In the genomic region with DNA sequence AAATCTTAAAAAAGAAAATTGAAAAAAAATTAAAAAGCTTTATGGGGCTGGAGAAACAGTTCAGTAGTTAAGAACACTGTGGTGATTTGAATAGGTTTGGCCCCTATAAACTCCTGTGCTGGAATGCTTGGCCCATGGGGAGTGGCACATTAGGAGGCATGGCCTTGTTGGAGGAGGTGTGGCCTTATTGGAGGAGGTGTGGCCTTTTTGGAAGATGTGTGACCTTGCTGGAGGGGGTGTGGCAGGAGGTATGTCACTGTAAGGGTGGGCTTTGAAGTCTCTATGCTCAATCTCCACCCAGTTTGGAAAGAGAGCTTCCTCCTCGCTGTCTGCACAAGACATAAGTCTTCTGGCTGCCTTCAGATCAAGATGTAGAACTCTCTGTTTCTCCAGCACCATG, we compare ENCODE assay signal across 25 mouse cellular contexts. TPM values are rescaled to one million over a fixed set of nuclear protein-coding genes. Genes with fewer than 3 reads are reported as not detected.
DNase-seq lines count a peak whose midpoint lies in the region; TF ChIP-seq lines count a peak whose summit lies in the region.
"Had no signal": no experiment of that assay in that cellular context is flagged by ENCODE, and none has a peak within 500 bp of the region (broad histone marks: within the 10 kb centered on the region; RNA-seq: fewer than 3 reads in every experiment).

No protein-coding gene starts in this region.

- no peak overlapping the region for H3K4me3 ChIP-seq in MEL (ENCODE audit: control insufficient read depth in 1 of 2, insufficient read depth in 1 of 2, low read depth in 2 of 2, low read length in 2 of 2)
- H3K4me3 ChIP-seq: embryonic facial prominence, embryonic 12.5 days; gastrocnemius, adult 2 months; hindbrain, embryonic 13.5 days; intestine, embryonic 15.5 days had no signal

- H3K36me3 ChIP-seq in MEL (ENCODE audit: control insufficient read depth in 1 of 2, insufficient read depth in 2 of 2, low read length in 2 of 2) = peaks cover 0 to 3% of the 10 kb centered on the region in 2 experiments; a peak in 2 of 4 replicates
- H3K36me3 ChIP-seq: embryonic facial prominence, embryonic 12.5 days; hindbrain, embryonic 13.5 days; intestine, embryonic 15.5 days had no signal

- H3K9me3 ChIP-seq in MEL (replicated peaks; ENCODE audit: insufficient read depth, low read length) = no peaks in the 10 kb centered on the region
- H3K9me3 ChIP-seq: embryonic facial prominence, embryonic 12.5 days; intestine, embryonic 15.5 days had no signal

- H3K4me1 ChIP-seq in MEL (ENCODE audit: control insufficient read depth in 1 of 2, insufficient read depth in 2 of 2, low read length in 2 of 2) = peaks cover 0 to 4% of the 10 kb centered on the region in 2 experiments; a peak in 1 of 4 replicates
- H3K4me1 ChIP-seq: embryonic facial prominence, embryonic 12.5 days had no signal

- TF ChIP-seq RAD21 in MEL (IDR thresholded peaks at IDR 0.05; ENCODE audit: low read depth, low read length) = no peak

- TF ChIP-seq POLR2A in MEL (IDR thresholded peaks at IDR 0.05; ENCODE audit: control insufficient read depth in 1 of 2, insufficient read depth in 1 of 2, low read depth in 1 of 2, low read length in 2 of 2, poor library complexity in 1 of 2) = no peak

- no peak overlapping the region for H3K27ac ChIP-seq in MEL (ENCODE audit: control insufficient read depth, low read depth, low read length)
- H3K27ac ChIP-seq: embryonic facial prominence, embryonic 12.5 days; gastrocnemius, adult 2 months; hindbrain, embryonic 13.5 days; hindbrain, postnatal 0 days; intestine, embryonic 15.5 days had no signal

- TF ChIP-seq CTCF in MEL (IDR thresholded peaks at IDR 0.05 in 2 of 3, conservative IDR thresholded peaks at IDR 0.05 in 1 of 3; ENCODE audit: control insufficient read depth in 1 of 3, insufficient read depth in 1 of 3, low read depth in 2 of 3, low read length in 3 of 3, poor library complexity in 1 of 3, severe bottlenecking in 1 of 3) = no peak

- no peaks in the 10 kb centered on the region for H3K27me3 ChIP-seq in MEL (ENCODE audit: control insufficient read depth in 1 of 2, insufficient read depth in 2 of 2, low read length in 2 of 2)
- H3K27me3 ChIP-seq: embryonic facial prominence, embryonic 12.5 days; intestine, embryonic 15.5 days had no signal

- no peak for TF ChIP-seq EP300 in MEL (IDR thresholded peaks at IDR 0.05; ENCODE audit: low read depth in 1 of 2, low read length in 2 of 2)

- peaks cover 10% of the 10 kb centered on the region for H3K79me2 ChIP-seq in MEL (ENCODE audit: control insufficient read depth, insufficient read depth, low read length, poor library complexity)

- peak; percentile 6 for DNase-seq in 3134 (ENCODE audit: extremely low read depth, insufficient read length, low spot score)
- DNase-seq in A20 (ENCODE audit: low read depth, low spot score) = peak; percentile 43
- DNase-seq in MEL (ENCODE audit: low read depth, low spot score) = peak; percentile 34
- DNase-seq in naive thymus-derived CD4-positive, alpha-beta T cell, adult 2 months (ENCODE audit: low read depth) = peak; percentile 20
- no peak for DNase-seq in lung, postnatal 10 days
- DNase-seq in lung, postnatal 36 days = no peak
- DNase-seq: adrenal gland, postnatal 14 days; cerebellum, adult 11-12 months; cerebellum, adult 9-10 months; cerebellum, postnatal 25 days; gastrocnemius, adult 2 months; gastrocnemius, postnatal 25 days; heart, postnatal 10 days; heart, postnatal 4 days; kidney, adult 18-20 months had no signal

- H3K9ac ChIP-seq in MEL (ENCODE audit: control insufficient read depth, low read depth, low read length, poor library complexity, severe bottlenecking) = no peak overlapping the region
- H3K9ac ChIP-seq: embryonic facial prominence, embryonic 12.5 days; hindbrain, embryonic 13.5 days; intestine, embryonic 15.5 days had no signal

TF ChIP-seq in MEL, 35 proteins besides CTCF, POLR2A, EP300 and RAD21:
- TF ChIP-seq UBTF (IDR thresholded peaks at IDR 0.05; ENCODE audit: borderline replicate concordance, insufficient read depth, low read depth, low read length) = no peak
- no peak for TF ChIP-seq E2F4 (IDR thresholded peaks at IDR 0.05; ENCODE audit: borderline replicate concordance, low read depth, low read length)
- TF ChIP-seq KAT2A (conservative IDR thresholded peaks at IDR 0.05; ENCODE audit: low read depth, low read length) = no peak

RNA-seq across cellular contexts. Expression of a gene that starts 3.3 kb away (rescaled TPM):
- 41.2 and 46.2 TPM in 2 replicates for total RNA-seq in MEL (2012; rRNA removed)
- 10 to 100 TPM; 70.4 to 70.5 TPM for polyA plus RNA-seq in MEL (2012; ENCODE audit: insufficient read depth in 1 of 2, insufficient read length in 2 of 2, low read depth in 1 of 2, low replicate concordance in 2 of 2, missing spikeins in 1 of 2)

RNA-seq across cellular contexts. Expression of a gene that starts 31.9 kb away (rescaled TPM):
- total RNA-seq in MEL (2012; rRNA removed) = 15.5 and 16.1 TPM in 2 replicates
- polyA plus RNA-seq in MEL (2012; ENCODE audit: insufficient read depth in 1 of 2, insufficient read length in 2 of 2, low read depth in 1 of 2, low replicate concordance in 2 of 2, missing spikeins in 1 of 2) = 10 to 100 TPM in 1 of 2 experiments, not detected in 1; 22.4 TPM

RNA-seq across cellular contexts. Expression of a gene that starts 53.5 kb away (rescaled TPM):
- not detected in 2 replicates for total RNA-seq in MEL (2012; rRNA removed)
- polyA plus RNA-seq in MEL (2012; ENCODE audit: insufficient read depth in 1 of 2, insufficient read length in 2 of 2, low read depth in 1 of 2, low replicate concordance in 2 of 2, missing spikeins in 1 of 2) = not detected
- total RNA-seq: adrenal gland, postnatal 14 days; gastrocnemius, adult 2 months; gastrocnemius, postnatal 25 days; granulocyte monocyte progenitor cell, adult 5-6 weeks; heart, postnatal 10 days; heart, postnatal 4 days; hindbrain, postnatal 0 days had no signal
- polyA plus RNA-seq: activated CD4-positive, CD25-positive, alpha-beta regulatory T cell, adult 4 months; C2C12; cortical plate, adult 2 months; embryonic facial prominence, embryonic 12.5 days; forebrain, embryonic 14.5 days; heart, embryonic 14.5 days; hindbrain, embryonic 13.5 days; hindbrain, postnatal 0 days; intestine, embryonic 15.5 days had no signal

Comparison
In these comparisons a context has a peak if more than half of its experiments do, and no peak if none do; other contexts are left out.
1. DNase-seq: peak in 3134 (single experiment), A20 (single experiment), MEL (single experiment) and naive thymus-derived CD4-positive, alpha-beta T cell, adult 2 months (single experiment); none in lung, postnatal 10 days (single experiment) and lung, postnatal 36 days (single experiment).